Mouse (Mus musculus) stomach, embryonic 15.5 days (tissue): ENCODE measurements around the gene Fhit. TPM values are rescaled to one million over a fixed set of nuclear protein-coding genes. Genes with fewer than 3 reads are reported as not detected.

Source experiments
- ATAC-seq: fragments of 200-750 bp; cut with Nextera tagmentation; 2 replicates; pipeline ENCODE4 v1.8.0; 2017; ENCODE audit warnings: low read depth, moderate number of reproducible peaks, moderate TSS enrichment; ENCODE audit not compliant: insufficient read depth, low FRiP score
- H3K27ac ChIP-seq: fragments of 300-500 bp; sonication (generic); 2 replicates; pipeline ENCODE4 v1.5.1; 2015; ENCODE audit warnings: mild to moderate bottlenecking, inconsistent platforms
- H3K27me3 ChIP-seq: fragments of 300-500 bp; sonication (generic); replicated peaks from 2 replicates; pipeline ENCODE4 v1.6.1; 2015; ENCODE audit warnings: inconsistent platforms
- H3K36me3 ChIP-seq: fragments of 300-500 bp; sonication (generic); 2 replicates; pipeline ENCODE4 v1.6.1; 2015; ENCODE audit warnings: inconsistent platforms
- H3K4me1 ChIP-seq: fragments of 300-500 bp; sonication (generic); 2 replicates; pipeline ENCODE4 v1.6.1; 2015; ENCODE audit warnings: inconsistent platforms
- H3K4me2 ChIP-seq: fragments of 300-500 bp; sonication (generic); 2 replicates; pipeline ENCODE4 v1.6.1; 2015; ENCODE audit warnings: mild to moderate bottlenecking, inconsistent platforms
- H3K4me3 ChIP-seq: fragments of 300-500 bp; sonication (generic); replicated peaks from 2 replicates; pipeline ENCODE4 v1.5.1; 2015; ENCODE audit warnings: inconsistent platforms
- H3K9ac ChIP-seq: fragments of 300-500 bp; sonication (generic); 2 replicates; pipeline ENCODE4 v1.6.1; 2015; ENCODE audit warnings: inconsistent platforms
- H3K9me3 ChIP-seq: fragments of 300-500 bp; sonication (generic); 2 replicates; pipeline ENCODE4 v1.6.1; 2016; ENCODE audit warnings: inconsistent platforms
- WGBS: fragments of 180-500 bp; shearing (Covaris S2); methylation state at CpG from one replicate; pipeline ENCODE4 v1.1.7; 2015; 5-methylcytosine and 5-hydroxymethylcytosine counted together
- polyA plus RNA-seq: library from polyadenylated mRNA; unstranded; fragments of >200 nt; fragmentation: Nextera tagmentation; extraction: Ambion mirVana; gene quantifications from 2 replicates; pipeline ENCODE4 v1.2.1, GENCODE M21; 2015

Gene Fhit
- polyA plus RNA-seq, 1 experiment from 2014 or later = 7.3 TPM

GRCm38 (mm10) chr14:10659326-10659725, 502.5 kb downstream of the Fhit start:
- H3K4me2 ChIP-seq = no peak overlapping the region
- WGBS = 77% methylated on average over 2 of the region's 2 CpGs

GRCm38 (mm10) chr14:10658219-10658618, 503.6 kb downstream of the Fhit start:
- H3K36me3 ChIP-seq = no peaks in the 10 kb centered on the region
- H3K4me1 ChIP-seq = no peaks in the 10 kb centered on the region
- H3K9ac ChIP-seq = no peak overlapping the region
- no peak for ATAC-seq
- no peaks in the 10 kb centered on the region for H3K9me3 ChIP-seq
- H3K4me2 ChIP-seq = no peak overlapping the region
- H3K27me3 ChIP-seq = no peaks in the 10 kb centered on the region
- WGBS = 86% methylated on average over 1 of the region's 1 CpGs
- no peak overlapping the region for H3K4me3 ChIP-seq
- no peak overlapping the region for H3K27ac ChIP-seq

More at GRCm38 (mm10) chr14:10659326-10659725, 502.5 kb downstream of the Fhit start:
- Histone ChIP-seq H3K4me1 (no peaks in the 10 kb centered on the region), H3K27ac (no peak overlapping the region), H3K36me3 (no peaks in the 10 kb centered on the region), H3K9me3 (no peaks in the 10 kb centered on the region), H3K9ac (no peak overlapping the region), H3K4me3 (no peak overlapping the region), H3K27me3 (no peaks in the 10 kb centered on the region)
- no peak for ATAC-seq

GRCm38 (mm10) chr14:10657364-10657763, 504.5 kb downstream of the Fhit start:
- Histone ChIP-seq H3K27me3 (no peaks in the 10 kb centered on the region), H3K4me2 (no peak overlapping the region), H3K9ac (no peak overlapping the region), H3K9me3 (no peaks in the 10 kb centered on the region), H3K4me1 (no peaks in the 10 kb centered on the region), H3K27ac (no peak overlapping the region), H3K36me3 (no peaks in the 10 kb centered on the region), H3K4me3 (no peak overlapping the region)
- no peak for ATAC-seq
- 80% methylated on average over 3 of the region's 3 CpGs for WGBS

- H3K9ac ChIP-seq = no peak overlapping the region
- H3K4me2 ChIP-seq = no peak overlapping the region
- no peaks in the 10 kb centered on the region for H3K4me1 ChIP-seq
- H3K36me3 ChIP-seq = no peaks in the 10 kb centered on the region
- no peaks in the 10 kb centered on the region for H3K27me3 ChIP-seq
- H3K4me3 ChIP-seq = no peak overlapping the region
- H3K27ac ChIP-seq = no peak overlapping the region
- 33% methylated on average over 3 of the region's 3 CpGs for WGBS
- no peak for ATAC-seq
- no peaks in the 10 kb centered on the region for H3K9me3 ChIP-seq
Observed at GRCm38 (mm10) chr14:10655842-10656241, 506.0 kb downstream of the Fhit start.

GRCm38 (mm10) chr14:10647832-10648231, 514.0 kb downstream of the Fhit start:
- ATAC-seq = no peak

GRCm38 (mm10) chr14:10631783-10632182, 530.1 kb downstream of the Fhit start:
- WGBS = 72% methylated on average over 3 of the region's 3 CpGs

More at GRCm38 (mm10) chr14:10647832-10648231, 514.0 kb downstream of the Fhit start:
- H3K4me2 ChIP-seq = no peak overlapping the region
- H3K36me3 ChIP-seq = no peaks in the 10 kb centered on the region
- no peaks in the 10 kb centered on the region for H3K9me3 ChIP-seq
- H3K27ac ChIP-seq = no peak overlapping the region
- H3K4me1 ChIP-seq = no peaks in the 10 kb centered on the region
- H3K9ac ChIP-seq = no peak overlapping the region
- H3K27me3 ChIP-seq = no peaks in the 10 kb centered on the region
- H3K4me3 ChIP-seq = no peak overlapping the region

GRCm38 (mm10) chr14:10630831-10631360, 530.9 kb downstream of the Fhit start:
- 83% methylated on average over 2 of the region's 2 CpGs for WGBS
- Histone ChIP-seq H3K27me3 (no peaks in the 10 kb centered on the region), H3K9ac (no peak overlapping the region), H3K36me3 (no peaks in the 10 kb centered on the region), H3K4me2 (no peak overlapping the region), H3K4me3 (no peak overlapping the region), H3K27ac (no peak overlapping the region), H3K9me3 (no peaks in the 10 kb centered on the region), H3K4me1 (no peaks in the 10 kb centered on the region)
- ATAC-seq = no peak

More at GRCm38 (mm10) chr14:10631783-10632182, 530.1 kb downstream of the Fhit start:
- Histone ChIP-seq H3K9ac (no peak overlapping the region), H3K4me3 (no peak overlapping the region), H3K27ac (no peak overlapping the region), H3K4me1 (no peaks in the 10 kb centered on the region), H3K9me3 (no peaks in the 10 kb centered on the region), H3K36me3 (no peaks in the 10 kb centered on the region), H3K4me2 (no peak overlapping the region), H3K27me3 (no peaks in the 10 kb centered on the region)
- no peak for ATAC-seq

- Histone ChIP-seq H3K4me1 (no peaks in the 10 kb centered on the region), H3K27ac (no peak overlapping the region), H3K4me2 (no peak overlapping the region), H3K9ac (no peak overlapping the region), H3K27me3 (no peaks in the 10 kb centered on the region), H3K4me3 (no peak overlapping the region), H3K36me3 (no peaks in the 10 kb centered on the region), H3K9me3 (no peaks in the 10 kb centered on the region)
- no peak for ATAC-seq
- 50% methylated on average over 5 of the region's 5 CpGs for WGBS
Observed at GRCm38 (mm10) chr14:10593467-10593866, 568.4 kb downstream of the Fhit start.

GRCm38 (mm10) chr14:10568937-10569552, 592.8 kb downstream of the Fhit start:
- ATAC-seq = no peak
- Histone ChIP-seq H3K36me3 (no peaks in the 10 kb centered on the region), H3K4me2 (no peak overlapping the region), H3K9ac (no peak overlapping the region), H3K4me1 (no peaks in the 10 kb centered on the region), H3K27ac (no peak overlapping the region), H3K27me3 (no peaks in the 10 kb centered on the region), H3K4me3 (no peak overlapping the region), H3K9me3 (no peaks in the 10 kb centered on the region)
- 86% methylated on average over 3 of the region's 3 CpGs for WGBS

GRCm38 (mm10) chr14:10567771-10568170, 594.1 kb downstream of the Fhit start:
- no peak for ATAC-seq
- Histone ChIP-seq H3K4me2 (no peak overlapping the region), H3K4me3 (no peak overlapping the region), H3K36me3 (no peaks in the 10 kb centered on the region), H3K27me3 (no peaks in the 10 kb centered on the region), H3K9me3 (no peaks in the 10 kb centered on the region), H3K9ac (no peak overlapping the region), H3K27ac (no peak overlapping the region), H3K4me1 (no peaks in the 10 kb centered on the region)
- WGBS = 77% methylated on average over 2 of the region's 2 CpGs

GRCm38 (mm10) chr14:10554755-10555154, 607.1 kb downstream of the Fhit start:
- Histone ChIP-seq H3K9me3 (no peaks in the 10 kb centered on the region), H3K27me3 (no peaks in the 10 kb centered on the region), H3K4me2 (no peak overlapping the region), H3K4me1 (no peaks in the 10 kb centered on the region), H3K4me3 (no peak overlapping the region), H3K36me3 (no peaks in the 10 kb centered on the region), H3K9ac (no peak overlapping the region), H3K27ac (no peak overlapping the region)
- ATAC-seq = no peak
- 40% methylated on average over 6 of the region's 6 CpGs for WGBS

- no peaks in the 10 kb centered on the region for H3K36me3 ChIP-seq
- H3K4me1 ChIP-seq = no peaks in the 10 kb centered on the region
- no peaks in the 10 kb centered on the region for H3K9me3 ChIP-seq
- no peaks in the 10 kb centered on the region for H3K27me3 ChIP-seq
- H3K27ac ChIP-seq = no peak overlapping the region
- no peak for ATAC-seq
- H3K4me2 ChIP-seq = no peak overlapping the region
- no peak overlapping the region for H3K9ac ChIP-seq
- no peak overlapping the region for H3K4me3 ChIP-seq
- 66% methylated on average over 2 of the region's 2 CpGs for WGBS
Observed at GRCm38 (mm10) chr14:10548632-10549031, 613.2 kb downstream of the Fhit start.

GRCm38 (mm10) chr14:10545916-10546315, 615.9 kb downstream of the Fhit start:
- Histone ChIP-seq H3K9me3 (no peaks in the 10 kb centered on the region), H3K4me2 (no peak overlapping the region), H3K27me3 (no peaks in the 10 kb centered on the region), H3K36me3 (no peaks in the 10 kb centered on the region), H3K9ac (no peak overlapping the region), H3K4me3 (no peak overlapping the region), H3K4me1 (no peaks in the 10 kb centered on the region), H3K27ac (no peak overlapping the region)
- WGBS = 59% methylated on average over 3 of the region's 3 CpGs
- ATAC-seq = no peak
